Mouse (Mus musculus) hindbrain, embryonic 14.5 days (tissue): ENCODE results near the gene Tmc4. TPM values are rescaled to one million over a fixed set of nuclear protein-coding genes. Genes with fewer than 3 reads are reported as not detected.

Experiments used
- ATAC-seq: fragments of 200-750 bp; cut with Nextera tagmentation; 2 replicates; pipeline ENCODE4 v1.8.0; 2017; ENCODE audit warnings: moderate number of reproducible peaks, mild to moderate bottlenecking, moderate TSS enrichment, moderate library complexity; ENCODE audit not compliant: low FRiP score
- DNase-seq: peaks from one replicate; pipeline ENCODE4 v3.0.0-alpha.2; 2015; ENCODE audit warnings: low spot score
- H3K27ac ChIP-seq: fragments of 300-500 bp; sonication (generic); 2 replicates; pipeline ENCODE4 v1.5.1; 2014; ENCODE audit warnings: mild to moderate bottlenecking, moderate library complexity
- H3K27me3 ChIP-seq: fragments of 300-500 bp; sonication (generic); 2 replicates; pipeline ENCODE4 v1.6.1; 2014; ENCODE audit warnings: mild to moderate bottlenecking, low read length, mixed read lengths; ENCODE audit not compliant: control insufficient read depth, insufficient read depth
- H3K36me3 ChIP-seq: fragments of 300-500 bp; sonication (generic); replicated peaks from 2 replicates; pipeline ENCODE4 v1.6.1; 2014; ENCODE audit not compliant: control insufficient read depth, insufficient read depth
- H3K4me1 ChIP-seq: fragments of 300-500 bp; sonication (generic); replicated peaks from 2 replicates; pipeline ENCODE4 v1.6.1; 2014; ENCODE audit warnings: antibody characterized with exemption, low read length, mixed read lengths; ENCODE audit not compliant: control insufficient read depth, insufficient read depth
- H3K4me2 ChIP-seq: fragments of 300-500 bp; sonication (generic); replicated peaks from 2 replicates; pipeline ENCODE4 v1.6.1; 2014; ENCODE audit warnings: mild to moderate bottlenecking, moderate library complexity
- H3K4me3 ChIP-seq: fragments of 300-500 bp; sonication (generic); replicated peaks from 2 replicates; pipeline ENCODE4 v1.5.1; 2014; ENCODE audit warnings: mild to moderate bottlenecking, low read length
- H3K9ac ChIP-seq: fragments of 300-500 bp; sonication (generic); 2 replicates; pipeline ENCODE4 v1.6.1; 2014
- H3K9me3 ChIP-seq: fragments of 300-500 bp; sonication (generic); 2 replicates; pipeline ENCODE4 v1.6.1; 2016; ENCODE audit warnings: low read length; ENCODE audit not compliant: control insufficient read depth
- WGBS: fragments of 180-500 bp; shearing (Covaris S2); extraction: QIAGEN DNeasy Blood & Tissue Kit; methylation state at CpG from one replicate; pipeline ENCODE4 v1.1.7; 2014; 5-methylcytosine and 5-hydroxymethylcytosine counted together
- polyA plus RNA-seq: library from polyadenylated mRNA; unstranded; fragments of >200 nt; fragmentation: Nextera tagmentation; extraction: Ambion mirVana; gene quantifications from 2 replicates; pipeline ENCODE4 v1.2.1, GENCODE M21; 2014

The Tmc4 gene
- polyA plus RNA-seq, 1 experiment from 2014 or later: 3.5 TPM

- WGBS: 71% methylated on average over 10 of the region's 10 CpGs
- no peaks in the 10 kb centered on the region for H3K27me3 ChIP-seq
- no peak overlapping the region for H3K9ac ChIP-seq
- H3K27ac ChIP-seq: no peak overlapping the region
- DNase-seq: peak; percentile 90
- no peaks in the 10 kb centered on the region for H3K9me3 ChIP-seq
- no peaks in the 10 kb centered on the region for H3K4me1 ChIP-seq
- peaks cover 15% of the 10 kb centered on the region for H3K36me3 ChIP-seq
- peak; percentile 87 for ATAC-seq
- H3K4me3 ChIP-seq: no peak overlapping the region
- no peak overlapping the region for H3K4me2 ChIP-seq
Measured at GRCm38 (mm10) chr7:3674507-3675227, 2.7 kb downstream of the Tmc4 start.

GRCm38 (mm10) chr7:3666921-3667391 lies 10.4 kb downstream of the Tmc4 start:
- no peak overlapping the region for H3K4me3 ChIP-seq
- no peak overlapping the region for H3K9ac ChIP-seq
- ATAC-seq (no peak), DNase-seq (no peak)
- no peak overlapping the region for H3K4me2 ChIP-seq
- peaks cover 15% of the 10 kb centered on the region for H3K4me1 ChIP-seq
- H3K36me3 ChIP-seq: peaks cover 13% of the 10 kb centered on the region
- H3K27me3 ChIP-seq: no peaks in the 10 kb centered on the region
- H3K27ac ChIP-seq: no peak overlapping the region
- 19% methylated on average over 14 of the region's 14 CpGs for WGBS
- H3K9me3 ChIP-seq: no peaks in the 10 kb centered on the region

GRCm38 (mm10) chr7:3665215-3666114 lies 11.9 kb downstream of the Tmc4 start, which contains the start of gene Leng1:
Gene Leng1 (minus strand): TSS chr7:3665840.
- H3K27me3 ChIP-seq: no peaks in the 10 kb centered on the region
- H3K9me3 ChIP-seq: no peaks in the 10 kb centered on the region
- peak within 1 kb of the TSS; percentile 82 for H3K27ac ChIP-seq
- ATAC-seq: peak; percentile 99
- peak within 1 kb of the TSS; percentile 61 for H3K4me3 ChIP-seq
- DNase-seq: peak; percentile 97
- peaks cover 15% of the 10 kb centered on the region for H3K4me1 ChIP-seq
- 4% methylated on average over 45 of the region's 45 CpGs for WGBS
- peak within 1 kb of the TSS; percentile 70 for H3K9ac ChIP-seq
- H3K36me3 ChIP-seq: peaks cover 28% of the 10 kb centered on the region
- peak within 1 kb of the TSS; percentile 69 for H3K4me2 ChIP-seq

GRCm38 (mm10) chr7:3664524-3665214 lies 12.7 kb downstream of the Tmc4 start:
- Histone ChIP-seq H3K9me3 (no peaks in the 10 kb centered on the region), H3K9ac (peak overlapping the region; percentile 70), H3K4me3 (peak overlapping the region; percentile 61), H3K4me1 (peaks cover 15% of the 10 kb centered on the region), H3K36me3 (peaks cover 36% of the 10 kb centered on the region), H3K27ac (peak overlapping the region; percentile 82), H3K27me3 (no peaks in the 10 kb centered on the region), H3K4me2 (peak overlapping the region; percentile 69)
- DNase-seq: no peak
- ATAC-seq: peak; percentile 24; the same call in 1 of the 2 replicates
- 35% methylated on average over 15 of the region's 15 CpGs for WGBS

- DNase-seq: no peak
- no peak overlapping the region for H3K27ac ChIP-seq
- no peak overlapping the region for H3K4me2 ChIP-seq
- WGBS: 95% methylated on average over 14 of the region's 14 CpGs
- H3K4me1 ChIP-seq: 0 out of 2 replicates have a peak, but pooled peaks cover under 1% of the 10 kb centered on the region
- H3K36me3 ChIP-seq: peaks cover 97% of the 10 kb centered on the region
- no peaks in the 10 kb centered on the region for H3K27me3 ChIP-seq
- no peak overlapping the region for H3K9ac ChIP-seq
- no peaks in the 10 kb centered on the region for H3K9me3 ChIP-seq
- ATAC-seq: no peak
- no peak overlapping the region for H3K4me3 ChIP-seq
Measured at GRCm38 (mm10) chr7:3658578-3658977, 18.8 kb downstream of the Tmc4 start.

- Histone ChIP-seq H3K4me2 (no peak overlapping the region), H3K27ac (no peak overlapping the region), H3K27me3 (no peaks in the 10 kb centered on the region), H3K4me1 (no peaks in the 10 kb centered on the region), H3K4me3 (no peak overlapping the region), H3K9ac (no peak overlapping the region), H3K36me3 (peaks cover 100% of the 10 kb centered on the region), H3K9me3 (no peaks in the 10 kb centered on the region)
- 94% methylated on average over 4 of the region's 4 CpGs for WGBS
- no peak for ATAC-seq
- no peak for DNase-seq
Measured at GRCm38 (mm10) chr7:3656966-3657365, 20.4 kb downstream of the Tmc4 start.

- no peaks in the 10 kb centered on the region for H3K27me3 ChIP-seq
- peaks cover 19% of the 10 kb centered on the region for H3K36me3 ChIP-seq
- 60% methylated on average over 4 of the region's 4 CpGs for WGBS
- H3K4me3 ChIP-seq: peak overlapping the region; percentile 85
- no peak overlapping the region for H3K27ac ChIP-seq
- peak overlapping the region; percentile 93 for H3K9ac ChIP-seq
- DNase-seq (no peak), ATAC-seq (no peak)
- H3K9me3 ChIP-seq: no peaks in the 10 kb centered on the region
- peaks cover 35% of the 10 kb centered on the region for H3K4me1 ChIP-seq
- H3K4me2 ChIP-seq: peak overlapping the region; percentile 75
Measured at GRCm38 (mm10) chr7:3646641-3647040, 30.7 kb downstream of the Tmc4 start.

GRCm38 (mm10) chr7:3646188-3646587 lies 31.2 kb downstream of the Tmc4 start:
- 23% methylated on average over 9 of the region's 9 CpGs for WGBS
- Histone ChIP-seq H3K4me1 (peaks cover 35% of the 10 kb centered on the region), H3K27ac (peak overlapping the region; percentile 93), H3K9me3 (no peaks in the 10 kb centered on the region), H3K9ac (peak overlapping the region; percentile 93), H3K4me3 (peak overlapping the region; percentile 85), H3K27me3 (no peaks in the 10 kb centered on the region), H3K36me3 (peaks cover 19% of the 10 kb centered on the region), H3K4me2 (peak overlapping the region; percentile 75)
- DNase-seq (no peak), ATAC-seq (no peak)
